Mouse (Mus musculus): ENCODE measurements around the gene Nova1. TPM values are rescaled to one million over a fixed set of nuclear protein-coding genes. Genes with fewer than 3 reads are reported as not detected.

Gene Nova1
- total and polyA plus RNA-seq, 3 experiments: 0.46 to 2.3 TPM; not detected in 1

- Histone ChIP-seq H3K27ac (ENCODE audit: control insufficient read depth, low read depth, low read length) (peak overlapping the region; percentile 76), H3K9ac (ENCODE audit: control insufficient read depth, low read depth, low read length, poor library complexity, severe bottlenecking) (peak overlapping the region; percentile 97), H3K4me1 (ENCODE audit: control insufficient read depth in 1 of 2, insufficient read depth in 2 of 2, low read length in 2 of 2) (no peaks in the 10 kb centered on the region), H3K27me3 (ENCODE audit: control insufficient read depth in 1 of 2, insufficient read depth in 2 of 2, low read length in 2 of 2) (no peaks in the 10 kb centered on the region), H3K79me2 (ENCODE audit: control insufficient read depth, insufficient read depth, low read length, poor library complexity) (peaks cover 9% of the 10 kb centered on the region; the same call in 1 of the 2 replicates), H3K9me3 (replicated peaks; ENCODE audit: insufficient read depth, low read length) (no peaks in the 10 kb centered on the region), H3K4me3 (ENCODE audit: control insufficient read depth in 1 of 2, insufficient read depth in 1 of 2, low read depth in 2 of 2, low read length in 2 of 2) (peak overlapping the region; percentile 90 to 94), H3K36me3 (ENCODE audit: control insufficient read depth in 1 of 2, insufficient read depth in 2 of 2, low read length in 2 of 2) (peaks cover 0 to 7% of the 10 kb centered on the region in 2 experiments; a peak in 2 of 4 replicates)
- peak; percentile 82 for DNase-seq (ENCODE audit: low read depth, low spot score)
- TF ChIP-seq KAT2A (conservative IDR thresholded peaks at IDR 0.05; ENCODE audit: low read depth, low read length) (no peak), ZC3H11A (IDR thresholded peaks at IDR 0.05; ENCODE audit: low read depth, low read length) (no peak), UBTF (IDR thresholded peaks at IDR 0.05; ENCODE audit: borderline replicate concordance, insufficient read depth, low read depth, low read length) (no peak), JUND (IDR thresholded peaks at IDR 0.05; ENCODE audit: low read depth, low read length) (no peak), SIN3A (IDR thresholded peaks at IDR 0.05; ENCODE audit: low read length) (peak; percentile 40; the same call in 1 of the 2 replicates), EP300 (IDR thresholded peaks at IDR 0.05; ENCODE audit: low read depth in 1 of 2, low read length in 2 of 2) (0 out of 4 replicates have a peak, but pooled peaks of 1 of the 2 experiments have one; percentile 6), MAZ (IDR thresholded peaks at IDR 0.05; ENCODE audit: low read depth, low read length) (peak; percentile 29; the same call in 1 of the 2 replicates), GATA1 (IDR thresholded peaks at IDR 0.05; ENCODE audit: low read depth, low read length) (no peak), SMC3 (IDR thresholded peaks at IDR 0.05; ENCODE audit: low read depth, low read length) (no peak), TCF12 (IDR thresholded peaks at IDR 0.05; ENCODE audit: low read depth, low read length) (no peak; the same call in 1 of the 2 replicates), MAFK (IDR thresholded peaks at IDR 0.05; ENCODE audit: borderline replicate concordance, low read depth, low read length) (no peak), NELFE (IDR thresholded peaks at IDR 0.05; ENCODE audit: low read depth, low read length) (no peak; the same call in 1 of the 2 replicates), MYB (IDR thresholded peaks at IDR 0.05; ENCODE audit: low read depth, low read length) (no peak), CHD1 (IDR thresholded peaks at IDR 0.05; ENCODE audit: low read depth, low read length) (no peak), TBP (IDR thresholded peaks at IDR 0.05; ENCODE audit: low read depth, low read length) (peak; percentile 73; the same call in 1 of the 2 replicates), ZNF384 (IDR thresholded peaks at IDR 0.05; ENCODE audit: low read depth, low read length) (peak; percentile 84), POLR2A (IDR thresholded peaks at IDR 0.05; ENCODE audit: control insufficient read depth in 1 of 2, insufficient read depth in 1 of 2, low read depth in 1 of 2, low read length in 2 of 2, poor library complexity in 1 of 2) (peak; percentile 25 to 57; a peak in 1 of 4 replicates), E2F4 (IDR thresholded peaks at IDR 0.05; ENCODE audit: borderline replicate concordance, low read depth, low read length) (no peak), POLR2AphosphoS5 (IDR thresholded peaks at IDR 0.05; ENCODE audit: borderline replicate concordance, low read depth, low read length) (no peak), RCOR1 (IDR thresholded peaks at IDR 0.05; ENCODE audit: low read depth, low read length) (no peak), USF1 (IDR thresholded peaks at IDR 0.05; ENCODE audit: low read depth, low read length) (no peak), ELF1 (IDR thresholded peaks at IDR 0.05; ENCODE audit: low read depth, low read length) (0 out of 2 replicates have a peak, but pooled peaks have one; percentile 8), POLR2AphosphoS2 (IDR thresholded peaks at IDR 0.05; ENCODE audit: low read length) (no peak), TAL1 (IDR thresholded peaks at IDR 0.05; ENCODE audit: low read length) (no peak), ETS1 (IDR thresholded peaks at IDR 0.05; ENCODE audit: low read depth, low read length) (no peak), CTCF (IDR thresholded peaks at IDR 0.05 in 2 of 3, conservative IDR thresholded peaks at IDR 0.05 in 1 of 3; ENCODE audit: control insufficient read depth in 1 of 3, insufficient read depth in 1 of 3, low read depth in 2 of 3, low read length in 3 of 3, poor library complexity in 1 of 3, severe bottlenecking in 1 of 3) (no peak), BHLHE40 (IDR thresholded peaks at IDR 0.05; ENCODE audit: borderline replicate concordance, low read depth, low read length) (no peak), CHD2 (IDR thresholded peaks at IDR 0.05; ENCODE audit: low read length) (no peak), NRF1 (IDR thresholded peaks at IDR 0.05; ENCODE audit: insufficient read depth, low read depth, low read length, poor library complexity, severe bottlenecking) (no peak), GABPA (IDR thresholded peaks at IDR 0.05; ENCODE audit: low read depth, low read length) (no peak), MEF2A (IDR thresholded peaks at IDR 0.05; ENCODE audit: extremely low read depth, insufficient replicate concordance, low read depth, low read length, poor library complexity, severe bottlenecking) (no peak), ZMIZ1 (IDR thresholded peaks at IDR 0.05; ENCODE audit: low read depth, low read length) (0 out of 2 replicates have a peak, but pooled peaks have one; percentile 32), MXI1 (IDR thresholded peaks at IDR 0.05; ENCODE audit: low read depth, low read length) (no peak), HCFC1 (IDR thresholded peaks at IDR 0.05; ENCODE audit: low read depth, low read length) (no peak), USF2 (IDR thresholded peaks at IDR 0.05; ENCODE audit: borderline replicate concordance in 1 of 2, insufficient read depth in 1 of 2, low read depth in 1 of 2, low read length in 2 of 2) (no peak)
Measured at GRCm38 (mm10) chr12:46818021-46818855, 491 bp downstream of the Nova1 start.
